Mouse (Mus musculus) lung, embryonic 16.5 days (tissue): Measurements from ENCODE around the gene Sptssa. TPM values are rescaled to one million over a fixed set of nuclear protein-coding genes. Genes with fewer than 3 reads are reported as not detected.

Source experiments
- ATAC-seq: fragments of 200-750 bp; cut with Nextera tagmentation; 2 replicates; pipeline ENCODE4 v1.8.0; 2017; ENCODE audit warnings: low read depth, mild to moderate bottlenecking, moderate library complexity
- H3K27ac ChIP-seq: fragments of 300-500 bp; sonication (generic); 2 replicates; pipeline ENCODE4 v1.5.1; 2014; ENCODE audit warnings: mild to moderate bottlenecking, control low read depth, low read length
- H3K27me3 ChIP-seq: fragments of 300-500 bp; sonication (generic); 2 replicates; pipeline ENCODE4 v1.6.1; 2014; ENCODE audit warnings: low read depth, low read length, mixed read lengths; ENCODE audit not compliant: control insufficient read depth, insufficient read depth
- H3K36me3 ChIP-seq: fragments of 300-500 bp; sonication (generic); 2 replicates; pipeline ENCODE4 v1.6.1; 2014; ENCODE audit warnings: low read length; ENCODE audit not compliant: control insufficient read depth, insufficient read depth
- H3K4me1 ChIP-seq: fragments of 300-500 bp; sonication (generic); replicated peaks from 2 replicates; pipeline ENCODE4 v1.6.1; 2014; ENCODE audit warnings: low read length, mixed read lengths; ENCODE audit not compliant: control insufficient read depth, insufficient read depth
- H3K4me2 ChIP-seq: fragments of 300-500 bp; sonication (generic); 2 replicates; pipeline ENCODE4 v1.6.1; 2014; ENCODE audit warnings: low read depth, low read length, control low read depth
- H3K4me3 ChIP-seq: fragments of 300-500 bp; sonication (generic); 2 replicates; pipeline ENCODE4 v1.5.1; 2014; ENCODE audit warnings: mild to moderate bottlenecking, low read length, control low read depth
- H3K9ac ChIP-seq: fragments of 300-500 bp; sonication (generic); 2 replicates; pipeline ENCODE4 v1.6.1; 2014; ENCODE audit warnings: low read length, control low read depth
- H3K9me3 ChIP-seq: fragments of 300-500 bp; sonication (generic); 2 replicates; pipeline ENCODE4 v1.6.1; 2016; ENCODE audit warnings: low read length; ENCODE audit not compliant: control insufficient read depth
- WGBS: fragments of 180-500 bp; shearing (Covaris S2); extraction: QIAGEN DNeasy Blood & Tissue Kit; methylation state at CpG from one replicate; pipeline ENCODE4 v1.1.7; 2014; 5-methylcytosine and 5-hydroxymethylcytosine counted together
- polyA plus RNA-seq: library from polyadenylated mRNA; unstranded; fragments of >200 nt; fragmentation: Nextera tagmentation; extraction: Ambion mirVana; gene quantifications from 2 replicates; pipeline ENCODE4 v1.2.1, GENCODE M21; 2015

Sptssa gene
- 198 and 203 TPM in 2 replicates for polyA plus RNA-seq

DNA sequence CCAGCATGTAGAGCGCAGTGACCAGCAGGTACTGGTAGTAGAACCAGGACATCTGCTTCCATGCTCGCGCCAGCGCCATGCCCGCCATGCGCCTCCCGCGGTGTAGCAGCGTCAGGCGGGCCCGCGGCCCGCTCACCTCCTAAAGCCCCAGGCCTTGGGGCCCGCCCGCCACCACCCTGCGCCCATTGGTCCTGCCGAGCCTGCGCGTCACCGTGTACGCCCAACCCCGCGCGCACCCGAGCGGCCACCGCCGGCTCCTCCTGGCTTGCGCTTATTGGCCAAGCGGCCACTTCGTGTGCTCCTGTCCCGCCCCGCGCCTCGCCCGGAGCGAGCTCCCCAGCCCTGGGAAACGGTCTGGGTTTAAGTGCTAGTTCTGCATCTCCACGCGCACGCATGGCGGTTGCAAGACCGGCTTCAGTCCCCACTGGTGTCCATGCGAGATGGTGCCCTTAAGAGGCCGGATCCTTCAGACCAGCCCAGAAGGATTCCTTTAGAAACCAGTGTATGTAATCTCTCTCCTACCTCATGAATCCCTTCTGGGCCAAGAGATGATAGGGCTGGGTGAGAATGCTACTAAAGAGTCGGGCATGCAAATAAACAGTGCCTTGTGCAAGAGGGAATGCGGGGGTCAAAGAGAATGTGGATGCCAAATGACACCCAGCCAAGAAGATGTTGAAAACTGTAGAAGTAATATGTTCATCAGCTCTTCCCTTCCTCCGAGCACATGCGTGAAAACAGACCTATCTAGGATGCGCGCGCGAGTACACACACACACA lies at the start of gene Sptssa:
Sptssa (minus strand) TSS at position 178 of the 776 bp plus-strand sequence.
- Histone ChIP-seq H3K9ac (peak within 1 kb of the TSS; percentile 87), H3K4me3 (peak within 1 kb of the TSS; percentile 82), H3K27me3 (no peaks in the 10 kb centered on the region), H3K4me1 (peaks cover 25% of the 10 kb centered on the region), H3K36me3 (no peaks in the 10 kb centered on the region), H3K27ac (peak within 1 kb of the TSS; percentile 74), H3K4me2 (peak within 1 kb of the TSS; percentile 94), H3K9me3 (no peaks in the 10 kb centered on the region)
- peak; percentile 100 for ATAC-seq
- 8% methylated on average over 50 of the region's 53 CpGs for WGBS

DNA sequence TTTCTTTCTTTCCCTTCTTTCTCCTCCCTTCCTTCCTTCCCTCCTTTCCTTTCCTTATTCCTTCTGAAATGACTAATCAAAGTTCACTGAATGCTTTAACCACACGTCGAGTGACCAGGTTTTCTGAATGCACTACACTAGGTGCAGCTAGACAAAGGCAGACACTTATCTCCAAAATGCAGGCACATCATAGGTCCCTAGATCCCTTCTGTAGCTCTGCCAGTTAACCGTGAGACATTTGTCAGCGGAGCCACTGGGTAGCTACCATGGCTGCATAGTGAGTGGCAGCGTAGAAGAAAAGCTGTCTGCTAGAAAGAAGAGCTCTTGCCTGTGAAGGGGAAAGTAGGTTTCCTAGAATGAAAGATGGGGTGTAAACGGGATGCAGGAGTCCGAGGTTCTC lies 43.0 kb upstream of the Sptssa start:
- WGBS: 60% methylated on average over 7 of the region's 7 CpGs
- Histone ChIP-seq H3K36me3 (no peaks in the 10 kb centered on the region), H3K4me1 (peaks cover 3% of the 10 kb centered on the region), H3K27me3 (no peaks in the 10 kb centered on the region; the same call in 1 of the 2 replicates), H3K9ac (no peak overlapping the region), H3K9me3 (no peaks in the 10 kb centered on the region), H3K4me3 (no peak overlapping the region), H3K27ac (no peak overlapping the region), H3K4me2 (no peak overlapping the region)
- ATAC-seq: no peak

DNA sequence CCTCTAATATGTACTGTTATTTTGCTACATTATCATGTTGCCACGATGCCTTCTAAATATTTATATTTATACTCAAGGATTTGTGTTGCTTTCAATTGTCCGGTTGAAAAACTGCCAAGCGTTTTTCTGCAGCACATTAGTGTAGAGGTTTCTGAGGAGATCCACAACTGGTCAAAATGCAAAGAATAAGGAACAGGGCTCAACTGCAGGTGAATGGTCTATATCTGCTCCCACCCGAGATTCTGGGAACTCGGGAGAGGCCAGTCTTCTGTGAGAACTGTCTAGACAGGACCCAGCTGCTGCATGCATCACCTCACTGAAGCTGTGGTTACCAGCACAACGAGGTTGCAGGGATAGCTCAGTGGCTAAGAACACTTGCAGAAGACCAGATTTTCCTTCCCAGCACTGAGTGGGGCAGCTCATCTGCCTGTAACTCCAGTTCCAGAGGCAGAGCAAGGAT lies 41.4 kb upstream of the Sptssa start:
- Histone ChIP-seq H3K4me2 (no peak overlapping the region), H3K9ac (no peak overlapping the region), H3K4me3 (no peak overlapping the region), H3K4me1 (peaks cover 3% of the 10 kb centered on the region), H3K36me3 (no peaks in the 10 kb centered on the region; the same call in 1 of the 2 replicates), H3K9me3 (no peaks in the 10 kb centered on the region), H3K27ac (no peak overlapping the region), H3K27me3 (no peaks in the 10 kb centered on the region; the same call in 1 of the 2 replicates)
- WGBS: 28% methylated on average over 6 of the region's 6 CpGs
- ATAC-seq: no peak

DNA sequence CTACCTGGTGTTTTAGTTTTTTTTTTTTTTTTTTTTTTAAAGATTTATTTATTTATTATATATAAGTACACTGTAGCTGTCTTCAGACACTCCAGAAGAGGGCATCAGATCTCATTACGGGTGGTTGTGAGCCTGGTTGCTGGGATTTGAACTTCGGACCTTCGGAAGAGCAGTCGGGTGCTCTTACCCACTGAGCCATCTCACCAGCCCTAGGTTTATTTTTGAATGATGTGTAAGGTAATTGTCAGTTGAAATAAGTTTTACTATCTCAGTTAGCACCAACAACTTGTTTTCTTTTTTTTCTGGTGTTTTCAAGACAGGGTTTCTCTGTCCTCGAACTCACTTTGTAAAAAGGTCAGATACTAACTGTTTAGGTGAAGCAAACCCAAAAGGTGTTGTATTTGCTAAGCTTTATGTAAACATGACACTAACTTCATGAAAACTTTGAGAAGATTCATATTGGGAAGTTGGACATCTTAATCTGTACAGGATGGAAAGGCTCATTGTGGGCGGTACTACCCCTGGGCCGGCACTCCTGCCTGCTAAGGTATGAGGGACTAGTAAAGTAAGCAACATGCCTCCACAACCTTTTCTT lies 40.7 kb upstream of the Sptssa start:
- Histone ChIP-seq H3K27ac (no peak overlapping the region), H3K4me1 (peaks cover 3% of the 10 kb centered on the region), H3K36me3 (peaks cover 4% of the 10 kb centered on the region; the same call in 1 of the 2 replicates), H3K4me3 (no peak overlapping the region), H3K9me3 (no peaks in the 10 kb centered on the region), H3K9ac (no peak overlapping the region), H3K27me3 (no peaks in the 10 kb centered on the region; the same call in 1 of the 2 replicates), H3K4me2 (no peak overlapping the region)
- 4% methylated on average over 7 of the region's 7 CpGs for WGBS
- peak; percentile 17 for ATAC-seq

DNA sequence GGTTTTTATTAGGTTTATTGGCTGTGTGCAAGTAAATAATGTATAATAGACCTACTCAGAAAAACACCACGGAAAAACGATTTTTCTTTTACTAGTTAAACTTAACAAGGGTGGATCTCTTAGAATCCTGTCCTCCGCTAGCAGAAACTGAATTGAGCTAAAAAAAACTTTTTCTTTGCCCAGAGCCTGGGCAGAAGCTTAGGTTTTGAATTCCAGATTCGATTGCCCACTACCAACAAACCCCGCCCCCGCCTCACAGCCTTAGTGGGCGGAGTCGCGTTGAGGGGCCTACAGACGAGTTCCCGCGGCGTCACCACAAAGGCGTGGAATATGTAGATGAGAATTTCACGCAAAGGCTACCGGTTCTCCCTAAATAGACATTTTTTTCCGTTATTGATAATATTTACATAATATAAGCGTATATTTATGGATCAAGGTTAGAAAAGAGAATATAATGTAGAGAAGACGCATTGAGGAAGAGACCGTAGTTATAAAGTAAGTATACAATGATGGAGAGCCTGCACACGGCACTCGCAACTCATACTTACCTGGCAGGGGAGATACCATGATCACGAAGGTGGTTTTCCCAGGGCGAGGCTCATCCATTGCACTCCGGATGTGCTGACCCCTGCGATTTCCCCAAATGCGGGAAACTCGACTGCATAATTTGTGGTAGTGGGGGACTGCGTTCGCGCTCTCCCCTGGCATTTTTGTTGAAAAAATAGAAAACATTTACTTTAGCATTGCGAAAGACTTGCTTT lies 40.0 kb upstream of the Sptssa start:
- WGBS: under 1% methylated on average over 32 of the region's 32 CpGs

DNA sequence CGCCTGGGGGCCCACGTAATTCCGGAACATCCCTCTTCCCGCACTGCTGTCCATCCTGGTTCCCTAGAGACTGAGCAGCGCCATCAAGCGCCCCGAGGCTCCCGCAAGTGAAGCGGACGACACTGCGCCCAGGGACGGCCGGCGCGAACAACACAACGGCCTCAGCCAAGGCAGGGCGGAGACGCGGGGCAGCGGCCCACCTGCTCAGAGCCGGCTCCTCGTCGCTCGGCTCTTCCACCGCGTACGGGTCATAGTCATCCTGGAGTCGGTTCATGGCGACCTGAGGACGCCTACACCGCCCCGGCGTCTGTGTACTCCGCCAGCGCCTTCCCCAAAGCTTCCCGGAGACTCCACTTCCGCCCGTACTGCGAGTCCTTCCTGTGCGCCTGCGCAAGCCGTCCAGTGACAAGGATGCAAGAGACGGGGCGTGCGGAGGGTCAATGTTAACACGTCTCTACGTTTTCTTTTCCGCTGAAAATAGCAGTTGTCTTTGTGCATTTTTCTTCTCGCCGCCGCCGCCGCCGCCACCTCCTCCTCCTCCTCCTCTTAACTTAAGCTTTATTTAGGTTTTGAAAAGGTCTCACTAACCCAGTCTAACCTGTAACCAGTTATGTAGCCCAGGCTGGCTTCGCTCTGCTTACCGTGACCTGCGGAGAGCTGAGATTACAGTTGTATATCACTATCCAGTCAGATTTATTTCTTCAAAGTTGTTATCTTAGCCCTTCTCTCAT lies 39.3 kb upstream of the Sptssa start, which contains the start of gene Eapp:
Eapp (minus strand) TSS at position 387 of the 731 bp plus-strand sequence.
- under 1% methylated on average over 57 of the region's 57 CpGs for WGBS
- Histone ChIP-seq H3K27ac (peak within 1 kb of the TSS; percentile 98), H3K27me3 (no peaks in the 10 kb centered on the region), H3K4me3 (peak within 1 kb of the TSS; percentile 95), H3K4me1 (peaks cover 3% of the 10 kb centered on the region), H3K4me2 (peak within 1 kb of the TSS; percentile 82), H3K9ac (peak within 1 kb of the TSS; percentile 92), H3K9me3 (no peaks in the 10 kb centered on the region), H3K36me3 (peaks cover 5% of the 10 kb centered on the region; the same call in 1 of the 2 replicates)
- ATAC-seq: peak; percentile 93

More for the DNA sequence above, 40.0 kb upstream of the Sptssa start:
- peaks cover 5% of the 10 kb centered on the region; the same call in 1 of the 2 replicates for H3K36me3 ChIP-seq
- no peaks in the 10 kb centered on the region for H3K9me3 ChIP-seq
- ATAC-seq: peak; percentile 94
- peak overlapping the region; percentile 92 for H3K9ac ChIP-seq
- peak overlapping the region; percentile 95 for H3K4me3 ChIP-seq
- peak overlapping the region; percentile 98 for H3K27ac ChIP-seq
- H3K4me1 ChIP-seq: peaks cover 3% of the 10 kb centered on the region
- peak overlapping the region; percentile 82 for H3K4me2 ChIP-seq
- H3K27me3 ChIP-seq: no peaks in the 10 kb centered on the region

DNA sequence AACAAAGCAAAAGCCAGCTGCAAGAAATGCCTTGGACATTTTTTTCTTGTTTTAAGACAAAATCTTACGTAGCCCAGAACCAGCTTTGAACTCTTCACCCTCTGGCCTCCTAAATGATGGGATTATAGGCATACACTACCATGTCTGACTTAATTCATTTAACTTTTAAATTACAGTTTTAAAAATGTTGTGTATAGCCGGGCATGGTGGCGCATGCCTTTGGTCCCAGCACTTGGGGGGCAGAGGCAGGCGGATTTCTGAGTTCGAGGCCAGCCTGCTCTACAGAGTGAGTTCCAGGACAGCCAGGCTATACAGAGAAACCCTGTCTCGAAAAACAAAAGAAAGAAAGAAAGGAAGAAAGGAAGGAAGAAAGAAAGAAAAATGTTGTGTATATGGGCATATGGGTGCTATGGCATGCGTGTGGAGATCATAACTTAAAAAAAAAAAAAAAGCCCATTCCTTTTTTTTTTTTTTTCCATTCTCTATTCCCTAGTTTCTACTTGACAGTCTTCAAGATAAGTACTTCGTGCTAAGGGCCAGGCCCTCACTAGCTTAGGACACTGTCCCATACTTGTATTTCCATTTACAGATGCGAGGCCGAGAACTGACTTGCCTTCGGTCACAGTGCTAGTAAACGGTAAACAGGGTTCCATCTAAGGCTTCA lies 38.6 kb upstream of the Sptssa start:
- H3K4me3 ChIP-seq: peak overlapping the region; percentile 95
- H3K9ac ChIP-seq: peak overlapping the region; percentile 92
- H3K4me2 ChIP-seq: peak overlapping the region; percentile 82
- H3K36me3 ChIP-seq: peaks cover 10% of the 10 kb centered on the region; the same call in 1 of the 2 replicates
- no peaks in the 10 kb centered on the region for H3K27me3 ChIP-seq
- no peak for ATAC-seq
- peak overlapping the region; percentile 98 for H3K27ac ChIP-seq
- H3K9me3 ChIP-seq: no peaks in the 10 kb centered on the region
- 34% methylated on average over 12 of the region's 12 CpGs for WGBS
- H3K4me1 ChIP-seq: peaks cover 3% of the 10 kb centered on the region

DNA sequence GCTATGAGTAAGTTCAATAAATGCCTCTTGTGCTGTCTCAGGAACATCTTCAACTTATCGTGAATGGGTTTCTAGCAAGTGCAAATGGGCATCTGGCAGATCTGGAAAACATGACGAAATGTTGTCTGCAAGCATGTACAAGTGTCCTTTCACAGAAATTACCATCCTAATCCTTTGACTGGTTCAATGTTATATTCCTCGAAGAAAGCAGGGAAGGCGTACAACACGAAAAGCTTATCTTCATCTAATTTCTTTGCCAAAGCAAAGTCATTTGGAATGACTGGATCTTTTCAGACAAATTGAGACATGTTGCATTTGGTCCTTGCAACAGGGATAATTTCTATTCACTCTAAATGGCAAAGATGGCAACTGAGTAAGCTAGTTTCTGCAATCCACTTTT lies 32.7 kb upstream of the Sptssa start:
- no peaks in the 10 kb centered on the region for H3K9me3 ChIP-seq
- ATAC-seq: no peak
- H3K4me1 ChIP-seq: no peaks in the 10 kb centered on the region
- peaks cover 24% of the 10 kb centered on the region for H3K36me3 ChIP-seq
- H3K4me3 ChIP-seq: no peak overlapping the region
- no peak overlapping the region for H3K9ac ChIP-seq
- H3K27me3 ChIP-seq: no peaks in the 10 kb centered on the region
- H3K27ac ChIP-seq: no peak overlapping the region
- no peak overlapping the region for H3K4me2 ChIP-seq
- WGBS: 94% methylated on average over 5 of the region's 5 CpGs
